Mouse (Mus musculus) layer of hippocampus, postnatal 36 days (tissue): ENCODE data around the gene Cd38. TPM values are rescaled to one million over a fixed set of nuclear protein-coding genes. Genes with fewer than 3 reads are reported as not detected.
"Not testable (repeated sequence)": the region's sequence is repeated elsewhere in the genome, so short reads cannot be mapped to it uniquely, and the experiment has no call there.

Experiments
- DNase-seq, 2 experiments: peaks; one replicate each; pipeline ENCODE4 v3.0.0; 2022
- total RNA-seq, 2 experiments: library from RNA; stranded (reverse); gene quantifications; 2 replicates each; pipeline ENCODE4 v1.2.3; 2021

Gene Cd38
- total RNA-seq, 2 experiments from 2014 or later: 6.9 to 7.5 TPM

DNA sequence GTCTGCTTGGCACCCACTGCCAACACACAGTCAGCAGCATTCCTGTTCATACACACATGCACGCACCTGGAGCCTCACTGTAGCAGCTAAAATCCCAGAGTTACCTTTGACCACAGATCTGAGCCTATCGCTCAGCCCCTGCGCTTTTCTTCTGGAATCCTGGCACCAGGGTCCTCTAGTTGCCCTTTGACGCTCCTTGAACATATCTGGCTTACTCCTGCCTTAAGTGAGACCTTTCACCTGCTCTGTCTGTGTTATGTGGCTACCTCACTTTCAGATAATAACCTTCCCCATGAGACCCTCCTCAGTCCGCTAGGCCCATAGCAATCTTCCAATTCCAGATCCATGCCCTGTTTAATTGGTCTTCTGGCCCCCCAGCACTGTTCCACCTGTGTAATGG is 8.3 kb upstream of the Cd38 start:
- no peak for DNase-seq

DNA sequence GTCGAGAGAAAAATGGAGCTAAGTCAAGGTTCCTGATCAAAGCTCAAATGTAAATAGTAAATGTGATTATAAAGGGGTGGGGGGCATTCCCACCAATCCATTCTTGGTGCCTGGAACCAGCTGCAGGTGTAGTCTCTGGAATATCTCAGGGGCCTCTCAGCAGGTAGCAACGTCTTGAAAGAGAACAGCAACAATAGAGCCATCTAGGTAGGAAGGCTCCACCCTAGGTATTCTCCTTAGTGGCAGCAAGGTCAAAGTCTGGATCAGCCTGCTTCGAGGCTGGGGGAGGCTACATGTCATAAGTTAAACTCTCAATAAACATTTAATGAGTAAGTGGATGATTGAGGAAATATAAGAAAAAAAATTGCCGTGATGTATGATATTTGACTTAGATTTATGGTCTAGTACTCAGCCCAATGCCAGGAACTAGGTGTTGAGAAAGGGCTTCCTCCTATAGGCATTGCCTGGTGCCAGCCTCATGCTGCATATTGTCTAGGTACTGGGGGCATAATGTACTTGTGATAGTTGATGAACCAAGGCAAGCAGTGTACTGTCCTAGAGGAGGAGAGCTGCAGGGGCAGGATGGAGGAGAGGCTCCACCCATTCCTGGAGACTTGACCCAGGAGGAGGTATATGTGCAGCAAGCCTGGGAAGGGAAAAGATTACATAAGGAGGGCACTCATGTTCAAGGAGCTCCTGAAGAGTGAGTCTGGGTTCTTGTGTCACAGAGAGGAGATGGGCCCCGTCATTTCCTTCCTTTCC is 7.5 kb upstream of the Cd38 start:
- no peak for DNase-seq

GRCm38 (mm10) chr5:43863642-43864041 is 4.7 kb upstream of the Cd38 start:
- DNase-seq: no peak

GRCm38 (mm10) chr5:43865316-43865715 is 3.0 kb upstream of the Cd38 start:
- no peak for DNase-seq

GRCm38 (mm10) chr5:43868711-43869600 is 603 bp downstream of the Cd38 start:
- DNase-seq: peak in 1 of 2 experiments; percentile 11

DNA sequence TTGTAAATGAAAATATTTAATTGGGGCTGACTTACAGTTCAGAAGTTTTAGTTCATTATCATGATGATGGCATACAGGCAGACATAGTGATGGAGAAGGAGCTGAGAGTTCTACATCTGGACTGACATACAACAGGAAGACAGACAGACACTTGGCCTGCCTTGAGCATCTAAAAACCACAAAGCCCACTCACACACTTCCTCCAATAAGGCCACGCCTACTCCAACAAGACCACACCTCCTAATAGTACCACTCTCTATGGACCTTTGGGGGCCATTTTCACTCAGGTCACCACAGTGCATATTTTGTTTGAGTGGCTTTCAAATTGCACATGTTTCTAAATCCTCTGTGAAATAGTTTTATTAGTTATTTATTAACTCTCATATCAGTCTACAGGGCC is 3.5 kb downstream of the Cd38 start:
- no peak for DNase-seq

- DNase-seq: no peak
Observed at GRCm38 (mm10) chr5:43872652-43873051, 4.3 kb downstream of the Cd38 start.

- no peak for DNase-seq
Observed at GRCm38 (mm10) chr5:43882034-43882433, 13.7 kb downstream of the Cd38 start.

- no peak for DNase-seq
Observed at GRCm38 (mm10) chr5:43885060-43885820, 16.9 kb downstream of the Cd38 start.

DNA sequence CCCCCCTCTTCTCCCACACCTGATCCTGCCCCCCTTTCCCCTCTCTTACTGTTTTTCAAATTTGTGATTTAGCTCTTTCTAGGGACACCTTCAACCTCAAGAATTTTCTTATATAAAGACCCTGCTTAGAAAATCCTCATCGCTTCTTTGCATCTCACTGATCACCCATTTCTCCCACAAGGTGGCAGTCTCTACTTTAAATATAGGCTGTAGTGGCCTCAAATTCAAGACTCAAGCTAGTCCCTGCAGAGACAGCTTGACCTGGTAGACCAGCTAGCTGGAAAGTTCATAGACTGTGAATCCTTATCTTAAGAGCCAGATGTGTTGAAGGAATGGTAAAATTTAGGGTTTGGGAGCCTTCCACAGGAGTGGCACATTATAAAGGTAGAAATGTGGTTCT is 24.0 kb downstream of the Cd38 start:
- peak in 1 of 2 experiments; percentile 15 for DNase-seq

- DNase-seq: no peak
Observed at GRCm38 (mm10) chr5:43894113-43894512, 25.8 kb downstream of the Cd38 start.

GRCm38 (mm10) chr5:43895931-43896330 is 27.6 kb downstream of the Cd38 start:
- no peak for DNase-seq

DNA sequence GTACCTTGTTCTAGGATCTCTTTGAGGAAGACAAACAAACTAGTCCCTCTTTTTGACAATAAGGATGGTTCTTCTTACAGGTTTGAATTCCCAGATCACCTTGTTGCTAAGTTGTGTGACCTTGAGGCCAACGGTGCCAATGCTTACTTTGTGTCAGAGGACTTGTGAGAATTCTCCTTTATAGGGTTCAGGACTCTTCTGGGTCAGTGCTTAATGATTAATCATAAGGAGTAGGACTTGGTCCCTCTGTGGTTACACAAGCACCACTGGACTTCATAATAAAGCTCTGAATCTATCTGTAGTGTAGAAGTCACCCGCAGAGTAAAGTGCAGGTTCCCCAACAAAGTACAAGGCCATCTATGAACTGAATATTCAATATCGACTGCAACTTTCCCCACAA is 36.3 kb downstream of the Cd38 start:
- DNase-seq: no peak

DNA sequence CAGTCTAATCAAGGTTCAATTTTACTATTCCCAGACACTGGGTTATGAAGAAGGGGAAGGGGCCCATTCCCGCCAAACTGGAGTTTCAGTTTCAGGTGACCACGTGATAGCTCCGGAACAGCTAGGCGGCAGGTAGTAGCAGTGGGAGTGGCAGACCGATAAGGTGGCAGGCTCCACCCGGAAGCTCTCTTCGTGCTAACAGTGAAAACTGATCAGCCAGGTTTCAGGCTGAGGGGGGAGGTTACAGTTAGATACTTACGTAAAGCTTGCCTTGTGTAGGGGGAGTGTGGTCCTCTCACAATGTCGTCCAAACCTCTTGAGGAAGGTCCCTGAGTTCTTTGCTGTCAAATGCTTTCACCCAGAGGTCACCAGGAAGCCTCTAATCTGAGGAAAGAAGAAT is 40.9 kb downstream of the Cd38 start:
- DNase-seq: no peak

- no peak for DNase-seq
Observed at GRCm38 (mm10) chr5:43910006-43910405, 41.7 kb downstream of the Cd38 start.

DNA sequence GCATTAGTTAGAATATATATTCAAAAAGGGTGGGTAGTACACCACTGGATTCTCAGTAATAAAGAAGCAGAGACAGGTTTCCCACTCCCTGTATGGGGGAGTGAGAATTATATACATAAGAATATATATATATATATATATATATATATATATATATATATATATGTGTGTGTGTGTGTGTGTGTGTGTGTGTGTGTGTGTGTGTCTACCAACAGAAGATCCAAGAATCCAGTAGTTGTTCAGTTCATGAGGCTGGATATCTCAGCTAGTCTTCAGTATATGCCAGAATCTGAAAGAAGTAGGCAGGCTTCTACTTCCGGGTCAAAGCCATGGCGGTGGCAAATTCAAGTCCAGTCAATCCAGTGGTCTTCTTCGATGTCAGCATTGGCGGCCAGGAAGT is 44.5 kb downstream of the Cd38 start, which contains the start of gene Gm7879:
Gm7879 (plus strand) TSS at position 301 of the 400 bp plus-strand sequence.
- DNase-seq: not testable (repeated sequence)

- no peak for DNase-seq
Observed at GRCm38 (mm10) chr5:43915261-43915886, 47.0 kb downstream of the Cd38 start.

DNA sequence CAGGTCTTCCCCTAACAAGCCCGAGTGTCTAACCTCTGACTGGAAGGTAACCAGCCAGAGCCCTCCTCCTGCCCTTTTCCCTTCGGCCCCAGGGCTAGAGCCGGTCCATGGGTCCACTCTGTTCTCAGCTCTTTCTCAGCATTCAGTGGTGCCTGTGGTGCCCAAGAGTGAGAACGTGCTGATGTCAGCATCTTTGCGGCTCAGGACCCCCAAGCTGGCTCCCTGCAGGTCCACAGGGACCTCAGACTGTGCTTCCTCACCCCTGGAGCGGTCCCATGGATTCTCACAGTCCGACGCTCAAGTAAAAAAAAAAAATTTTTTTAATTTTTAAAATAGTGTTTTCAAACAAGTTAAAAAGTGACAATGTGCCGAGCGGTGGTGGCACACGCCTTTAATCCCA is 53.5 kb downstream of the Cd38 start:
- DNase-seq: no peak

- DNase-seq: peak; percentile 50 to 64
Observed at GRCm38 (mm10) chr5:43923933-43924332, 55.6 kb downstream of the Cd38 start.

DNA sequence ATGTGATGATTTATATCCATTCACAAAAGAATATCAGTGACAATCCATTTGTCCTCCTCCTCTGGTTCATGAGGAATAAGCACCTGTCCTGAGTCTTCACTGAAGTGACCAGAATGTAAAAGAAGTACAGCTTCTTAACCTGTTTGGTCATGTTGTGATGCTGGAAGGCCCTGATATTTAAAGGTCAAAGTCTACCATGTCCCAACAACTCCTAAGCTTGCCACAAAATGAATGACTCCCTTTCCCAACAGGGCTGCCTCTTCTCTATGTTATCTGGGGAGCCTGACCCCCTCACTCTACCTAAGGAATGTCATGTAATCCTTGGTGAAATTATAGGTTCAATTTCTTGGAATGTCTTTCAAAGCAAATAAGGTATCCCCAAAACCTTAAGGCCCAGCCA is 59.4 kb downstream of the Cd38 start:
- no peak for DNase-seq

DNA sequence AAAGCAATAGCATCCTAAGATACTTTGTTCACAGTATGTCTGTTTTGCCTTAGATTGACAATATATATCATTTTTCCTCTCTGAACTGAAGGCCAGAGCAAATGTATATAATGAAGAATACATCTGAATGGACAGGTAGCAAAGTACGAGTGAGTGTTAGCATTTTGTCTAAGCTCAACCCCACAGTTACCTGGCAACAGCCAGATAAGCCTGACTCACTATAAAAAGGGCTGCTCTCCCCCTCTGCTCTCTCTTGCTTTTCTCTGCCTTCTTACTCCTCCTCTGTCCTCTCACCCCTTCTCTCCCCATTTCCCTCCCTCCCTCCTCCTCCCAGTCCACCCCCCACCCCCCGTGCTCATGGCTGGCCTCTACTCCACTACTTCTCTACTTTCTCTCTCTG is 64.9 kb downstream of the Cd38 start:
- DNase-seq: no peak

DNA sequence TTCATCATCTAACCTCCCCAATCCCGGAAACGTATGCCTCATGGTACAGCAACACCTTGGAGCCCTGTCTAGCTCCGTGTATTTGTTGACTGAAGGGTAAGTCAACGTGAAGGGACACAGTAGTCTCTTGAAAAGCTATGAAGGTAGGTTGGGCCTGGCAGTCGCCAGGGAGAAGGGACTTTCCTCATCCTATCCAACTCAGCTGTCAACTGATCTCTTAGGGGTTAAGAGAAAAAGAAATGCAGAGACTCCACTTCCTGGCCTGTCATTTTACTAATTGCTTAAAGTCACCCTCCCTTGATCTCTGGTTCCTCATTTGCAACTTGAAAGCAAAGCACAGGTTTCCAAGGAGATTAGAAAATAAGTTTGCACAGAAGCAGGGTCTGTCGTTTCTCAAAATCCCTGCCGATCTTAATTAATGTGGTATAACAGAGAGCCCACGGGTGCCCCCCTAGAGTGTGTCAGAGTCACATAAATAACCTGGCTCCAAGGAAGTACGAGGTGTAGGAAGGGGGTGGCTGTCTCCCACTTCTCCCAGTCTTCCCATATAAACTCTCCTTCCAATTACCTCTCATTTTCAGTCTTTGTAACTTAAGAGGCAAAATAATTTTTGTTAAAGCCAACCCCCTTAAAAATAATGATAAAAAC is 79.1 kb downstream of the Cd38 start:
- DNase-seq: no peak
